Mouse (Mus musculus) G1E (cell line): ENCODE measurements at regions not wholly inside any gene's neighbourhood (a gene's known extent, or its start where the extent isn't known, plus 50 kb on each side); places are given as distances from the start of the nearest gene placed in this dataset.

Experiments
- ATAC-seq: 2 replicates; pipeline ENCODE4 v1.8.0; 2016; ENCODE audit warnings: mild to moderate bottlenecking; ENCODE audit not compliant: insufficient number of reproducible peaks, poor library complexity, low FRiP score, severe bottlenecking; ENCODE audit errors: extremely low read depth
- DNase-seq: peaks from one replicate; pipeline ENCODE4 v3.0.0; 2012; ENCODE audit warnings: low spot score
- H3K27me3 ChIP-seq: 2 replicates; pipeline ENCODE4 v1.6.1; 2012; ENCODE audit warnings: mild to moderate bottlenecking, low read length, inconsistent platforms; ENCODE audit not compliant: insufficient read depth
- H3K36me3 ChIP-seq: replicated peaks from 2 replicates; pipeline ENCODE3; 2012; ENCODE audit warnings: mild to moderate bottlenecking, inconsistent platforms
- H3K4me1 ChIP-seq: 2 replicates; pipeline ENCODE4 v1.6.1; 2012; ENCODE audit warnings: low read depth, low read length, inconsistent platforms, mixed read lengths; ENCODE audit not compliant: insufficient read depth
- H3K4me3 ChIP-seq: 2 replicates; pipeline ENCODE4 v1.5.1; 2012; ENCODE audit warnings: low read depth, mild to moderate bottlenecking, inconsistent platforms, low read length, moderate library complexity, mixed read lengths
- H3K9me3 ChIP-seq: replicated peaks from 2 replicates; pipeline ENCODE4 v1.6.1; 2012; ENCODE audit warnings: inconsistent platforms
- CTCF ChIP-seq: IDR thresholded peaks from 2 replicates; pipeline ENCODE4 v1.5.1; 2012; ENCODE audit warnings: low read depth, low read length, inconsistent platforms, mixed read lengths
- GATA1 ChIP-seq: IDR thresholded peaks from 2 replicates; pipeline ENCODE4 v1.6.1; 2012; ENCODE audit warnings: borderline replicate concordance, low read length, inconsistent platforms, mixed read lengths
- GATA2 ChIP-seq: IDR thresholded peaks from 2 replicates; pipeline ENCODE4 v1.6.1; 2012; ENCODE audit warnings: low read depth, low read length, inconsistent platforms, borderline replicate concordance
- POLR2AphosphoS5 ChIP-seq: IDR thresholded peaks from 2 replicates; pipeline ENCODE4 v1.6.1; 2012; ENCODE audit warnings: low read depth, low read length, inconsistent platforms; ENCODE audit not compliant: insufficient replicate concordance
- TAL1 ChIP-seq: conservative IDR thresholded peaks from 2 replicates; pipeline ENCODE4 v1.6.1; 2012; ENCODE audit warnings: low read depth, low read length, inconsistent platforms, mixed read lengths

- ATAC-seq (no peak), DNase-seq (no peak)
- Histone ChIP-seq H3K4me3 (no peak overlapping the region), H3K36me3 (no peaks in the 10 kb centered on the region), H3K4me1 (no peaks in the 10 kb centered on the region), H3K9me3 (no peaks in the 10 kb centered on the region), H3K27me3 (0 out of 2 replicates have a peak, but pooled peaks cover 4% of the 10 kb centered on the region)
- no peak for TF ChIP-seq TAL1
- TF ChIP-seq POLR2AphosphoS5: no peak
- TF ChIP-seq CTCF: no peak
- TF ChIP-seq GATA2: no peak
- TF ChIP-seq GATA1: no peak
Observed at GRCm38 (mm10) chr9:122660050-122660449, 87.1 kb upstream of the Topaz1 start.

- no peak overlapping the region for H3K4me3 ChIP-seq
- no peak for DNase-seq
- H3K4me1 ChIP-seq: no peaks in the 10 kb centered on the region
- ATAC-seq: no peak
- no peaks in the 10 kb centered on the region for H3K36me3 ChIP-seq
- no peaks in the 10 kb centered on the region for H3K9me3 ChIP-seq
- no peak for TF ChIP-seq POLR2AphosphoS5
- no peak for TF ChIP-seq CTCF
- TF ChIP-seq GATA1: no peak
- TF ChIP-seq GATA2: no peak
- no peak for TF ChIP-seq TAL1
- no peaks in the 10 kb centered on the region for H3K27me3 ChIP-seq
Observed at GRCm38 (mm10) chr9:122666978-122667645, 80.0 kb upstream of the Topaz1 start.

DNA sequence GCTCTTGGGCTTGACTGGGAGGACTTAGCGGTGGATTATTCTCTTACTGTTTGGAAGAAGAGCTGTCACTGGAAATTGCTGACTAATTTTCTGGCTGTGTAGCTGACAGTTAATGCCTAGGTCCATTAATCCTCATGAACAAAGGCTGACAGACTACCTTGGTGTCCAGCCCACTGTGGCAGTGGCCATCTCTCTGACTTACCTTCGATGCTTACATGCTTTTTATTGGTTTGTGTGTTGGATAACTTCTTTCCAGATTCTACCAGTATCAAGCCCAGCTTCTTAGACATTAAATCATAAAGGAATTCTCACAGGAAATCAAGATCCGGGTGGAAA, 79.5 kb upstream of the Topaz1 start:
- H3K4me1 ChIP-seq: no peaks in the 10 kb centered on the region
- TF ChIP-seq POLR2AphosphoS5: no peak
- no peak for TF ChIP-seq CTCF
- no peak for TF ChIP-seq GATA1
- TF ChIP-seq GATA2: no peak
- no peak for TF ChIP-seq TAL1
- H3K9me3 ChIP-seq: no peaks in the 10 kb centered on the region
- ATAC-seq (no peak), DNase-seq (no peak)
- H3K36me3 ChIP-seq: no peaks in the 10 kb centered on the region
- no peaks in the 10 kb centered on the region for H3K27me3 ChIP-seq
- no peak overlapping the region for H3K4me3 ChIP-seq

DNA sequence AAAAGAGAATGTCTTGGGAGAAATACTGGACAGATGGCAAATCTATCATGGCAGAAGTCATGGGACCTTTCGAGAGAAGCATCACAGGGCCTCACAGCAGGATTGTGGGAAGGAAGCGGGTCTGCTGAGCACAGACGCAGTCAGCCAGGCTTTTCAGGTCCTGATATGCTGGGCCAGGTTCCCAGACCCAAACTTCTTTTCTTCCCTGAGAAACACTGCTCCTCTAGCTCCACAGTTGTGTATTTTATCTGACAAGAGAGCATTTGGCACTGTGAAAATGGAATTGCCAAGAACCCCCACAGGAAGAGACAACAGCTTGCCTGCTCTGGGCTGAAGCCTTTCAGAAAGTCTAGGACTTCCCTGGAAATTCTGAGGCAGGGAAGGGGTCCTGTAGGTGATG, 73.4 kb upstream of the Topaz1 start:
- no peaks in the 10 kb centered on the region for H3K36me3 ChIP-seq
- no peak overlapping the region for H3K4me3 ChIP-seq
- DNase-seq: no peak
- H3K27me3 ChIP-seq: no peaks in the 10 kb centered on the region
- TF ChIP-seq TAL1 (no peak), GATA2 (no peak), GATA1 (no peak), POLR2AphosphoS5 (no peak), CTCF (no peak)
- H3K9me3 ChIP-seq: no peaks in the 10 kb centered on the region
- ATAC-seq: no peak
- H3K4me1 ChIP-seq: no peaks in the 10 kb centered on the region

- Histone ChIP-seq H3K27me3 (no peaks in the 10 kb centered on the region), H3K9me3 (no peaks in the 10 kb centered on the region), H3K4me1 (no peaks in the 10 kb centered on the region), H3K4me3 (no peak overlapping the region), H3K36me3 (no peaks in the 10 kb centered on the region)
- ATAC-seq (no peak), DNase-seq (no peak)
- TF ChIP-seq GATA2 (no peak), TAL1 (no peak), CTCF (no peak), GATA1 (no peak), POLR2AphosphoS5 (no peak)
Observed at GRCm38 (mm10) chr9:122678001-122678696, 69.0 kb upstream of the Topaz1 start.

- H3K27me3 ChIP-seq: no peaks in the 10 kb centered on the region
- H3K9me3 ChIP-seq: no peaks in the 10 kb centered on the region
- H3K4me3 ChIP-seq: no peak overlapping the region
- TF ChIP-seq GATA2 (no peak), CTCF (no peak), TAL1 (no peak), GATA1 (no peak), POLR2AphosphoS5 (no peak)
- no peak for DNase-seq
- no peaks in the 10 kb centered on the region for H3K36me3 ChIP-seq
- H3K4me1 ChIP-seq: no peaks in the 10 kb centered on the region
- ATAC-seq: no peak
Observed at GRCm38 (mm10) chr9:122687170-122687569, 60.0 kb upstream of the Topaz1 start.
